Mouse (Mus musculus) lung, postnatal 0 days (tissue): Measurements from ENCODE around the gene Gng3.

Source experiments
- CTCF ChIP-seq: IDR thresholded peaks from 2 replicates; pipeline ENCODE4 v1.5.1; 2016; ENCODE audit warnings: antibody characterized with exemption, mild to moderate bottlenecking
- EP300 ChIP-seq: IDR thresholded peaks from 2 replicates; pipeline ENCODE4 v1.6.1; 2016; ENCODE audit warnings: antibody characterized with exemption, mild to moderate bottlenecking, control low read depth

DNA sequence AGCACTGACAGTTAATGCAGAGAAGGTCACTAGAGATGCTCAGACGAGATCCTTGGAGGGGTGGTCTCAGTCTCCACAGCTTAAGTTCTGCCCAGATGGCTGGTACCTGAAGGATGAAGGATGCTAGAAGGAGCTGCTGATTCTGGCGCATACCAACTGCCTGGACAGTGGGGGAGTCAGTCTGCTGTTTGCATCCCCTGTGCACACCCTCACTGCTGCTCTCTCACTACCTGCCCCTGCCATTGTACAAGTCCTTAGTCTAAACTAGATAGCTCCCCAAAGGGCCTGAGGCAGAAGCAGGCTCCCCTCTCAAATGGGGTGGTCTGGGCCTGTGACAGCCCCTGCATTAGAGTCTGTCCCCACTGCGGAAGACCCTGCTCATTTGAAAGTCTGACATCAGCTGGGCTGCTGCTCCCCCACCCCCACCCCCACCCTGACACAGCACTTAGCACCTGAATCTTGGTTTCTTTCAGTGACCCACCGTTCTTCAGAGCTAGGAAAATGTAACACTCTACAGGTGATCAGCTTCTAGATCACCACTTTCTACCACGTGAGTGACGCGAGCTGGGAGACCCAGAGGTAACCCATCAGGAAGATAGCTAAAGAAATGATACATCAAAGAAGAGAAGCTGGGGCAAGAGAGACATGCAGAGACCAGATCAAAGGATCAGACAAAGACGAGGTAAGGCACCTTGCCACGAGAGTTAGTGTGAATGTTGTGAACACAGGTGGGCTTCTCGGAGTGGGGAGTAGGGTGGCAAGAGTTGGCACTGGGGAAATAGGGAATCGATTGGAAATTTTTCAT, at the start of gene Gng3:
- TF ChIP-seq CTCF: no peak
- TF ChIP-seq EP300: no peak
